Mouse (Mus musculus) kidney, postnatal 36 days (tissue): ENCODE measurements at regions not wholly inside any gene's neighbourhood (a gene's known extent, or its start where the extent isn't known, plus 50 kb on each side); places are given as distances from the start of the nearest gene placed in this dataset.
A peak's percentile ranks its signal among the peaks of the same experiment; 100 is the strongest.

Source experiments
- DNase-seq, 2 experiments: peaks; one replicate each; pipeline ENCODE4 v3.0.0; 2021 to 2022; ENCODE audit warnings: mixed read lengths in 2 of 2

DNA sequence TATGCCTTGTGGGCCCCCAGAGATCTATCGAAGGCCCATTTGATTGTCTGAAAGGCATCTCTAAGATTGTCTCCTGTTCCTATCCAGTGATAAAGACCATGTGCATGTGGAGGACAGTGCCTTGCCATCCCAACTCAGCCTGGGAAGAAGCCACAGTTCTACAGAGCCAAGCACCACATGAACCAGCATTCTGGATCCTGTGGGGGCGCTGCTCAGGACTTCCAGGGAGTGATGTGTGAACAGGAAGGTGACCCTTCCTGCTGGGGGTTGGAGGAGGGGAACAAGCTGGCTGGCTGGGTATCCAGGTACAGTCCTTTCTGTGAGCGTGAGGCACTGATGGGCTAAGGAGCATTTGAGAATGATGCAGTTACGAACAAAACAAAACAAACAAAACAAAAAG lies 163.8 kb downstream of the Gm26897 start:
- DNase-seq, result no peak

DNA sequence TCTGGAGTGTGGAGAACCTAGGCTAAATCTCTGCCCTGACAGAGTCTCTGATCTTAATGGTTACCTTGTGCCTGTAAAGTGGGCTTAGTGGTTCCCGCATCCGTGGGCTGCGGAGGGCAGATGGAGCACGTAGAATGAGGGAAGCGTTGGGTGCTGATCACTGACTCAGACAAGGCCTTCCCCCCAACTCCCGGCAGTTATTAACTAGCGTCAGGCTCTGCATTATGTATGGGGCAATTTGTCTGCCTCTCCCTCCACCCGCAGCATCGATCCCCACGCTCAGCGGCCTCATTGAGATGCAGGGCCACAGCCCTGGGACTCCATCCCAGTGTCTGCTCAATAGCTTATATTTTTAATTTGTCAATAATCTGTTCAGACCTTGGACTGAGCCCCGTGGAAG lies 164.8 kb downstream of the Gm26897 start:
- DNase-seq, result no peak

DNA sequence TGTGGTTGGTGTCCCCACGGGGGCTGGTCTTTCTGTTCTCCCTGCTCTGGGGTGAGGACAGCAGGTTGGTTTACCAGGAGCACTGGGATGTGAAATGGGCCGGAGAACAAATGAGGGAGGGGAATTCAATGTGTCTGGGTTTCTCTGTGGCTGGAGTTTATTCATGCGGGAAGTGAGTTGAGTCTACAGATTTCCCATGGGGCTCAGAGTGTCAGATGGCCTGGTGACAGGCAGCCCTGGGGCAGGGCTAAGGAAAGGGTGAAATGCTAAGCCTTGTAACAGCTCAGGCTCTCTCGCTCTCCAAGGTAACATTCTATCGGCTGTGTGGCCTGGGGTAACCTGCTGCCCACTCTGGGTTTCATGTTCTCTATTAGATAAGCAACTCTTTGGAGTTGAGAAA lies 167.5 kb downstream of the Gm26897 start:
- DNase-seq, result no peak

DNA sequence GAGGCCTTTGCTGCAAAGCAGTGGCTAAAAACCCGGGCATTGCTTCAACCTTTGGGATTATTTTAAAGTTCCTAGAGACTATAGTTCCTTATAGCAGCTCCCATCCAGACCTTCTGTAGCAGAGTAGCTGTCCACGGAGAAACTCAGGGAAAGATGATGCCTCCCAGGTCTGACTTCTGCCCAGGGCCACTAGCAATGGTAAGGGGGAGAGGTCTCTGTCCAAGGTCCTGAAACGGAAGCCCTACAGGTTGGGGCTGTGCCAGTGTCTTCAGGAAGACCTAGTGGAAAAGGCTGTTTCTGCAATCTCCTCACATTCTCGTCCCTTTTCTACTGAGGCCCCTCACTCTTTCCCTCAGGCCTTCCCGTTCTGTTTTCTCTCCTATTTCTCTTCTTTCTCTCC lies 168.0 kb downstream of the Gm26897 start:
- peak; percentile 33 to 57 for DNase-seq

DNA sequence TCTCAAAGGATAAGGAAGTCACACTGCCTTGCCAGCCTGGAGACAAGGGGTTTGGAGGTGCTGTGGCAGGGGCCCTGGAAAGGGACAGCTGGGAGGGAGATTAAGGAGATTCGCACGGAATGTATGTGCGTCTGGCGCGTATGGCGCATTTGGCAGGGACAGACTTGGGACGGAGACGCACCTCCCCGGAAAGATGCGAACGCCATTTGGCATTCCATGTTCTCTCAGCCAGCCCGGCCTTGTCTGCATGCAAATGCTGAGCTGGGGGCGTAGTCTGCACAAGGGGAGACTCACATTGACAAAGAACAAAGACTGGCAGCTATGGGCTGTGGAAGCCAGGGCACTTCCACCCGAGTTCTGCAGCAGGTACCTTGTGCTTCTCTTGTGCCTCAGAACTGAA lies 174.4 kb downstream of the Gm26897 start:
- DNase-seq, result no peak

DNA sequence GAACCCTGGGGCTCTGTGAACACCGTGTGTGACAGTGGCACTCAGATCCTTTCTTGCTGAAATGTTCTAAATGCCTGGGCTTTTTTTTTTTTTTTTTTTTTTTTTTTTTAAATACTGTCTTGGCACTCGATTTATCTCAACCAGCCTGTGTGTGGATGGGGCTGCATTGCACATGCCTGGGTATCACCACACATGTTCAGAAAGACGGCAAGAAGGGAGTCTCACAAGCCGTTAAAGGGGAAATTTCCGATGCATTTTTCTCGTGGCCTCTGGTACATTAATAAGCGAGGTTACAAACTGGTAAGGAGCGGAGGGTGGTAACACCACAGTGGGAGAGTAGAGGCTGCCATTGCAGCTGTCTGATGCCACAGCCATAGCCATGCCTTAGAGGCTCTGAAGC lies 176.8 kb downstream of the Gm26897 start:
- no peak for DNase-seq

DNA sequence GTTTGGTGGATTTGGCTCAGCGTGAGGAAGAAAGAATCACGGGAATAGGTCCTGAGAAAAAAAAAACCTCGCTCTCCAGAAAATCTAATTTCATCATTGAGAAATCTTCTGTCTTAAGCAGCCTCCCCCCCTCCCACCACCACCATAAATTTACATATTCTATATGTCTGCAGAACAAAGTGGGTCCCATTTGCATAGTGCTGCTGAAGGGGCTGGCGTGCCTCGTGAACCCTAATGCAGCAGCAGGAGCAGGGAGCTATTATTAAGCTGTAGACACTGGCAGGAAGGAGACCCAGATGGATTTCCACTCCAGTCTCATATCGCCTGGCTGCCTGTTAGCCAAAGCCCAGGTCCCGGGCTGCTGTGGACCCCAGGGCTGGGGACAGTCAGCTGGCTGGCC lies 179.6 kb downstream of the Gm26897 start:
- DNase-seq, result no peak

DNA sequence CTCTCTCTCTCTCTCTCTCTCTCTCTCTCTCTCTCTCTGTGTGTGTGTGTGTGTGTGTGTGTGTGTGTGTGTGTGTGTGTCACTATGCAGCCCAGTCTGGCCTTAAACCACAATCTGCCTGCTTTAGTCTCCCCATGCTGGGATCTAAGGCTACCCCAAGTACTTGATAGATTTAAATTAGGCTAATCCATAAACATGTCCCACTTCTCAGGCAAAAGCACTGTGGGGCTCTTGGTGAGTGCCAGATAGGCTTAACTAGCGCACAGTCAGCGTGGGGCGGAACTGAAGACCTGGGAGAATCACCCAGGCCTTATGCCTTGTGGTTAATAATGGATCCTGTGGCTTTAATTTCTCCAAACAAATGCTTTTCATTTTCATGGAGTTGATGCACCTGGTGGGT lies 180.6 kb downstream of the Gm26897 start:
- DNase-seq, result no peak

DNA sequence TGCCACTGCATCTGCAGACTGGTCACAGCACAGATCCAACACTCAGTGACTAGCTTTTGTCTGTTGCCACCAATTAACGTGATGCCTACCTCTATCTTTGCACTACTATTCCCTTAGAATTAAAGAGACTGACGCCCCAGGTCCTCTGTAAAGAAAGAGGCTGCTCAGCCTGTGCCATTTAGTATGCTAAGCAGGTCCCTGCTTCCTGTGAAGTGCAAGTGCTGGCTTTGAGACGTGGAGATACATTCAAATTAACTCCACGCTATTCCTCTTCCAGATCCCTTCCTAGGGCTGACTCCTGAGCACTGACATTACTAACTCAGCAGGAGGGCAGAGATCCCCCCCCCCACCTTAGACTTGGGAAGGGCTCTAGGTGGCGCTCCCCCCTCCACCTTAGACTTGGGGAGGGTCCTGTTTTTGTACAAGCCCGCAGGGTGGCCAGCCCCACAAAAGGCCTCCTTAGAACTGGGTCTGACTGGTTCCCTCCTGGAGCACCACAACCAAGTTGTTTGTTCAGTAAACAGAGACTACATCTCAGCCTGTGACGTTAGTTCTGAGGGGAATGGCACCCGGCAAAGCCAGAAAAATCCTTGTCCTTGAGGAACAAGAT lies 184.0 kb downstream of the Gm26897 start:
- DNase-seq, result no peak

DNA sequence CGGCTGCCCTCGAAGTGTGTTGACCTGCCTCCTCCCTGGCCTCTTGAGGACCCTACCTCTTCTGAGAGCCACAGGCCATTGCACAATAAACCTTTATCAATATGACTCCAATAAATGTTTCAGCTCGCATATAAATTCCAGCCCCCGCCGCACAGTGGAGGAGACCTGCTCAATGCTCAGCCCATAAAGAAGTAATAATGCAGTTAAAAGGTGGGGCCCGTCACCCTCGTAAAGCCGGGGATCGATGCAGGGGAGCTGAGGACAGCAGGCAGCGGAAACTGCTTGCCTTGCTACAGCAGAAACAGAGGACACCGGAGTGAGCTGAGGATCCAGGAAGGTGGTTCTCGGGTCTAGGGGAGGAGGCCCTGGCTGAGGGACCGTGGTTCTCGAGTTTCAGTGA lies 185.2 kb downstream of the Gm26897 start:
- no peak for DNase-seq

DNA sequence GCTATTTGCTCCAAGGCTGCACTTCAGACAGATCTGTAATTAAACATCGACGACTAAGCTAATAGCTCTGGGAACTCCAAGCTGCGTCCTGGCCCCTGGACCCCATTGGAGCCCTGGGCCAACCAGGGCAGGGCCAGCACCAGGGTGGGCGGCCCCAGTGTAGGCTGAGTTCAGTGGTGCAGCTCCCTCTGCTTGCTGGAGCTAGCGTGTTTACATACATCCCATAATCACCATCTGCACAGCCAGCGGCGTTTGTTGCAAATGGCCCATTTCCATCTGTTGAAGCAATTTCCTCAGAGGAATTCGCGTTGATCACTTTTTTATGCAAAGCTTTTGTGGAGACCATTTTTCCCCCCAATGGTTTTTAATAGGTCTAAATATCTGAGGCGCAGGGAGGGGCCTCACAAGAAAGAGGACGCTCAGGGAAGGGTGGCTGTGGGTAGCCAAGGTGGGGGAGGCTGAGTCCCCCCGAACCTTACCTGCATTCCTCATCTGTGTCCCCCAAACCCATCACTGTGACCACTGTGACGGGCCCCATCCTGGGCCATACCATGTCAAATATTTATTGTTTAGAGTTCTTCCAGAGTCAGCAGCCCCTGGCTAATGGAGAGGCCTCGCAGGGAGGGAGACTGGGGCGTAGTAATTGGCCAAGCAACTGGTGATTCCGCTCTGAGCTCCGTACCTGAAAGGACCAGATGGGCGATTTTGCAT lies 189.4 kb downstream of the Gm26897 start:
- DNase-seq, result no peak

DNA sequence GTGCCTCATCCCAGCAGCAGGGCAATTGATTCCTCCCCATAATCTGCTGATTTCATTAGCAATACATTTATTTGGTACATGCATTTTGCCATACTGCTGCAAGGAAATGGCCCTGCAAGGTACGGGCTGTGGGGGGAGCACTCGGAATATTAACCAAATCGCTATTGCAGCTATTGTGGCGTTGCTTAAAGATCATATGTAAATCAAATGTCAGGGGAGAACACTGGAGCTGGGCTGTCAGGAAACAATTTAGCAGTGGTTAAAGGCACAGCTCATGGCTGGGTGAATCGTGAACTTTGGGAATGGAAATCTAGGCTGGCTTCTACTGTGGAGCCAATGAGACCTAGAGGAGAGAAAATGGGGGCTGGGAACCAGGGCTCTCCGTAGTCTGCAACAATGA lies 192.0 kb downstream of the Gm26897 start:
- DNase-seq, result no peak

DNA sequence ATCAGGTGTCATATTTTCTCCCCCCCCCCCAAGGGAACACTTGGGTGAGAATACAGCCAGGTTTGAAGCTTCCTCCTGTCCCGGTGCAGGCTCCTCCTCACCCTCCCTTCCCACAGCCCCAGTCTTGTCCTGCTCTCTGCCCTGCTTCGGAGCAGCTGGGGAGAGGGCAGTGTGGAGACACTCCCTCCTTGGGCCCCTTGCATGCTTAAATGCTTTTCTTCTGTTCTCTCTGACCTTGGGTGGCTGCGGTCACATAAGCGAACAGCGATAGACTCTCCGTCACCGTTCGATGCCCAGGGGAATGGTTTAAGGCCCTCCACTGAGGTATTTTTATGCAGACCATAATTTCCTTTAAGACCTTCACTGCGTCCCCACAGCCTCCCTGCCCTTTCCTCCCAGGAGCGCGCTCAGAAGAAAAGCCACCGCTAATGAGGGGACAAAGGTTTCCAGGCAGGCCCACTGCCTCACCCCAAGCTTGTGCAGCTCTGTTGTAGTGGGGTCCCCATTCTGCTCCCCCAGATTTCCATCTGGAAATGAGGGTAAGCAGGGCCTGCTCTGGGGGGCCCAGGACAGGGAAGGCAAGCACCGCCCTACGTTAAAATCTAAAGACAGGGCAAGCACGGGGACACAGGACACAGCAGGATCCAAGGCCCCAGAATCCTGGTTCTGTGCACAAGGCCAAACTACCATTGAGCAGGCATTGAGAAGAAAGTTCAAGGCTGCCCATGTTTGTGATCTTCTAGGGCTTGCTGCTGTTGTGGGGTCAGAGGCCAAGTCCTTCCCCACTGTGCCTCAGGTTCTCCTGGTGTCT lies 195.7 kb downstream of the Gm26897 start:
- DNase-seq, result no peak

DNA sequence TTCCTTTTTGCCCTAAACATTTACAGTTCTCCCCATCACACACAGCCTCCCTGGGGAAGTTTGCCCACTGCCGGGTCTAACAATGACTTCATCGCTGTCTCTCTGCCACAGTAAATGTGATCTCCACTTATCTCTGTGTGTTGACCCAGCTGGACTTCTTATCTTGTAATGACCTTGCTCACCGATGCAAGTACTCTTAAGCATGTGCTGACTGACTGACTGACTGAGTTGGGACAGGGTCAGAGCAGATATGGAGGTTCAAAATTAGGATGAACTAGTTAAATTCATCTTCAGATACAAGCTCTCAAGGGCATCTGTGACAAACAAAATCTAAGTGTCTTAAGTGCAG lies 196.2 kb downstream of the Gm26897 start:
- DNase-seq, result no peak

DNA sequence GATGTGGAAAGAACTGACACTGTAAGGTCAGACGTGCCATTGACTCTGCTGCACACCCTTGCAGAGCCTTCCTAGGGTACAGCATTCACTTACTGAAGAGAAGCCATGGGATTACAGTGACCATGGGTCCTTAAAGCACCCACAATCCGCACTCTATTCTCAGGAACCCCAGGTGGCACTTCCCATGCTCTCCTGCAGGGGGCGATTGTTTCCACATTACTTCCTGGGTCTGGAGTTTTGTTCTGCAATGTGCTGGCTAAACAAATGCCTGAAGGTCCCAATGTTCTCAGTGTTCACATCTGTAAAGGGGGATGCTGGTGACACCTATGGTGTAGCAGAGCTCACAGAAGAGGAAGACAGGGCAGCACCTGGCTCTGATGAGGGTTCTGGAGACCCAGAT lies 198.0 kb downstream of the Gm26897 start:
- DNase-seq, result peak in 1 of 2 experiments; percentile 31

DNA sequence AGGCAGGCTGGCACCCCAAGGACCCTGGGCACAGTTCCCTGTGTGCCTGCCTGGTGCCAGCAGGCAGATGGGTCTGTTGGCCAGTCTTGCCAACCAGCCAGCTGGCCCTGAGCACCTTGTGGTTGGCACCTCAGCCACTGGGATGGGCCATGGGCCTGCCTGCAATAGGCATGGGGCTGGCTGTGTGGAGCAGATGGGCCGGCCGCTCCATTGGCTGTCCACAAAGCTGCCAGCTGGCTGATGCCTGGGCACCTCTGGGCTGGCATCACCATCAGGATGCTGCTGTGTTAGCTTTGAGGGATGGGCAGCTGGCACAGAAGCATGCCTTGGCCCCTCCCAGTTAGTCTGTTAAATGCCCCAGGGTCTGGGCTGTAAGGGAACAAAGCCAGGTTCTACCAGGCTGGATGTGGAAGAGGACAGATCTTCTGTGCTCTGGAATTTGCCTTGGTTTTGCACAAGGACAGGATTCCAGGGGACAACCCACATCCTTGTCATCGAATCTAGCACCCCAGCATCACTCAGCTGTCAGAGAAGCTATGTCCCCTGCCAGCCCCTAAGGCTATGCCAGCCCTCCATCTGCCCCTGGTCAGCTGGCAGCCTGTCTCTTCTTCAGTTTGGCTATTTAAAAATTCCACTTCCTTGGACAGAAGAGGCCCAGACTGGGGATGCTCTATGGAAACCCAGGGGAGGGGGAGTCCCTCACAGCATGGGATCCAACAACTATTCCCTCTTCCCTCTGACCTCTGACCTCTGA lies 201.8 kb downstream of the Gm26897 start:
- no peak for DNase-seq

DNA sequence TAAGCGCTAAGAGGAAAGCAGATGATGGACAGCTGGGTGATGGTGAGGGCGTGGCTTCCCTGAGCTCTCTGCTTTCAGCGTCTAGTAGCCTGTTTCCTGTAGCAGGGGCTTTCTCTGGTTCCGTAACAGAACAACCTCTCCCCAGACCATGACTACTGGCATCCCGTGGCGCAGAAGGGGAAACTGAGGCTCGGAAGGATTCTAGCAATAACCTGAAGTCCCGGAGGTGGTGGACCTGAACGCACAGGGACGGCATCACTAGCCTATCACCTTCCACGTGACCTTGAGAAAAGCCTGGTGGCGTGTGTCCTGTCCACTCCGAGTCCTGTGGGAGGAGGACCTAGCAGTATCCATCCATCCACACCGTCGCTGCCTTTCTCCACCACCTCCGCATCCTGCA lies 208.1 kb downstream of the Gm26897 start:
- no peak for DNase-seq

DNA sequence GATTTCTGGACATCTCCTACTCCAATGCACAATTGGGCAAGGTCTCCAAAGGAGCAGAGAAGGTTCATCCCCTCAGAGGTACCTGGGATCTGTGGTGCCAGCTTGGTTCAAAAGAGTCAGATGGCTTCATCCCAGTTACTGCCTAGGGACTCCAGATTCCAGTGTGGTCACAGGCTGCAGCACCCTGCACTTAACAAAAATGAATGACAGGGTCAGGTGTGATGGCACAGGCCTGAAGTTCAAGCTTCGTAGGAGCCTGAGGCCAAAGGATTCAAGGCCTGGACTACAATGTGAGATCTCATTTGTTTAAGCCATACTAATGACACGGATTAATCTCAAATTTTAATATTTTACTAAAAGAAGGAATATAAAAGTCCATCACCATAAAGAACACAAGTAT lies 209.1 kb downstream of the Gm26897 start:
- no peak for DNase-seq

DNA sequence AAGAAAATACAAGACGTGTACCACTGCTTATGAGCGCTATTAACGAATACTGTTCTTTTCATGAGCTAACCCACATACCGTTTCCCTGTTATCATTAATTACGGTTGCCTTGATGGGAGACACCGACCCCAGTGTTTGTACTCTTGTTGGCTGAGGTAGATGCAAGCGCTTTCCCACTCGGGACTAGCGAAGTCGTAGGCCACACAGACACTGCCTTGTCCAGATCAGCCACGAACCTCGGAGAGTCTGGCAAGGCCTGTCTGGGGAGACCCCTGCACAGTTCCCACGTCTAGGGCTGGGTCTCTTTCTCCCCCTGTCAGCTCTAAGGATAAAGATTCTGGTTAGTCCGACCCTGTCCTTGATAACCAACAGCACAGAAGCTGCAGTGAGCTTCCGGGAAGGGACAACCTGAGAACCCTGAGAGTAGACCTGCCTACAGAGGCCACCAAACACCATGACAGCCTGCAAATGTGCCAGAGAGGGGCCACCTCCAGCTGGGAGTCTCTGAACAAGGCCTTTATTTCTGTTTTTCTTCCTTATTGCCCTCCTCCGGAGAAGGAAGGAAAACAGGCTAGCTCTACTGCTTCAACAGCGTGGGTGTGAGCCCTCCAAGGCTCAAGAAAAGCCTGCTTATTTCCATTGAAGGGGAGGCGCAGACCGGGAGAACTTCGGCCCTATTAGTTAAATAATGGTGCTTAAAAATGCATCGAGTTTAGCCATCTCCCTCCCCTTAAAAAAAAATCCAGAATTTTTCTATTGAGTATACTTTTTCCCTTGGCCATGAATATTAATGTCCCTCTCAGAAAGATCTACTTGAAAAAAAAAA lies 209.8 kb downstream of the Gm26897 start:
- DNase-seq, result no peak

DNA sequence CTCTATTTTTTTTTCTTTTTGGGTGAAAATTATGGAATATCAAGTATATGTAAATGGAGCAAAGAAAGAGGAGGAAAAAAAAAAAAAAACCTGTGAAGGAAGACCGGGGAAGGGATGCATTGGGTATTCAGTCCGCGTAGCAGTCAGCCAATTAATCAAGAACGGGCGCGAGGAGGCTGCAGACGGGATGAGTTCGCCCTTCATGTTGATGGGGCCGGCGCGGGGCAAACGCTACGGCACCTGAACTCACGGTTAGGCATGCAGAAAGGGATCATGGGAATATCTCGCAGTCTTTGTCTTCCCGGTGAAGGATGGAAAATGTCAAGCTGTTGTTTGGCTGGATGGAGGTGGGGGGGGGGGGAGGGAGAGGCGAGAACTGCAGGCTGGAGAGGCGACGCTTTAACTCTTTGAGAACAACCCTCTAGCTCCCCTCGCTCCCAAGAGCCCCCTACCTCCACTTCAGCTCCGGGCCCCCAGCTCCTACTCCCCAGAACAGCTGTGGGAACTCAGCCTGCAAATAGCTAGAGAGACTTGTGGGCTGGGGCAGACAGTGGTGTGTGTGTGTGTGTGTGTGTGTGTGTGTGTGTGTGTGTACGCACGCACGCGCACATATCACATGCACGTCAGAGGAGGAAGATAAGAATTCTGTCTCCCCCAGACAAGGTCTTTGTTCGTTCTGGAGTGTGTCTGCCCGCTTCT lies 210.7 kb downstream of the Gm26897 start:
- no peak for DNase-seq

DNA sequence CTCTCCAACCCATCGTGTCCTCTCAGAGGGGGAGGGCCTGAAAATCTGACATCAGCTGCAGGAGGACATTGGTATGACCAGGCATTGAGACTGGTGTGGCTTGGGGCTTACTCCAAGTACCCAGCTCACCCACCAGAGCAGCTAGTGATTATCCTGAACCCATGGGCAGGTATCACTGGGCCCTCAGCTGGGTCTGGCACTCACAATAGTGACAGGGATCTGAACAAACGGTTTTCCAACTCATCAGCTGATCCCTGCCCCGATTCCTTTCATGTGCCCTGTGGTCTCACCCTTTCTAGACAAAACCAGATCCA lies 211.2 kb downstream of the Gm26897 start:
- DNase-seq, result no peak

DNA sequence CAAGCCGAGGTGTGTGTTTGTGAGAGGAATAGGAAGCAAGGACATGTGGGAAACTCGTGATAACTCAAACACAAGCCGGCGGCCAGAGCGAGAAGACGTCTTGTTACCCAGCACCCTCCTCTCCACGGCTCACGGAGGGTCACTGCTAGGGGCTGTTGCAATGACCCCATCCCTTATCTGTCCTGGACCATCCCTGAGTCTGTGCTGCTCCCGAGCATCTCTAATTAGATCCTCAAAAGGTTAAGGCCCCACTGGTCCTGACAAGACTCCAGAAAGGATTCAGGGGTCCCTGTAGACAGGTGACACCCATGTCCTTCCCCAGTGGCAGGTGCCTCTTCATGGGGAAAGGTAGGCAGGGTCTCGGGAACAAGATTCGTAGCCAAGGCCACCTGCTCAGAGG lies 212.6 kb downstream of the Gm26897 start:
- no peak for DNase-seq
